Mouse (Mus musculus): Measurements from ENCODE around the gene Gm10320. TPM values are rescaled to one million over a fixed set of nuclear protein-coding genes. Genes with fewer than 3 reads are reported as not detected.

Gene Gm10320
- polyA plus RNA-seq, 1 experiment from 2014 or later = 1.3 TPM

GRCm38 (mm10) chr13:98461467-98461866 is 30.3 kb downstream of the Gm10320 start:
- Histone ChIP-seq H3K27ac (replicated peaks) (no peak overlapping the region), H3K9me3 (replicated peaks) (no peaks in the 10 kb centered on the region), H3K27me3 (no peaks in the 10 kb centered on the region), H3K9ac (no peak overlapping the region), H3K4me3 (replicated peaks) (no peak overlapping the region), H3K36me3 (replicated peaks) (no peaks in the 10 kb centered on the region), H3K4me2 (no peak overlapping the region), H3K4me1 (replicated peaks) (no peaks in the 10 kb centered on the region)
- ATAC-seq (ENCODE audit: insufficient read depth) = no peak
- 55% methylated on average over 4 of the region's 4 CpGs for WGBS (ENCODE audit: insufficient replicate concordance)

DNA sequence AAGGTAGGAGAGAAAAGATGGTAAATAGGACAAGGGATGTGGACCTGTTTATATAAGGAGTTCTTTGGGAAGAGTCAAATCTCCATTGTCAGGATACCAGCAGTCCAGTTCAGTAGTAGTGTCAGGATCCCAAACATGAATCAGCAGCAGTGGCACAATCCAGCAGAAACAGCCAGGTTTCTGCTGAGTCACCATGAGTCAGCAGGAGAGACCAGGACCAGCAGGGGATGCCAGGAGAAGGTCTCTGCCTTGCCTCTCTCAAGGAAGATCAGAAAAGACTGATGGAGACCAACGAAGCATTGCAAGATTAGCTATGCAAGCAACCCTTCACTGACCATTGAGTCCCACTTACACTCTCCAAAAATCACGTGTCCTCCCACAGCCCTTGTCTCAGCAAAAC is 35.4 kb downstream of the Gm10320 start:
- H3K27ac ChIP-seq (replicated peaks) = no peak overlapping the region
- H3K36me3 ChIP-seq (replicated peaks) = no peaks in the 10 kb centered on the region
- no peak for ATAC-seq (ENCODE audit: insufficient read depth)
- H3K9ac ChIP-seq = no peak overlapping the region
- 48% methylated on average over 2 of the region's 2 CpGs for WGBS (ENCODE audit: insufficient replicate concordance)
- no peaks in the 10 kb centered on the region for H3K4me1 ChIP-seq (replicated peaks)
- H3K4me2 ChIP-seq = no peak overlapping the region
- no peaks in the 10 kb centered on the region for H3K9me3 ChIP-seq (replicated peaks)
- no peak overlapping the region for H3K4me3 ChIP-seq (replicated peaks)
- H3K27me3 ChIP-seq = no peaks in the 10 kb centered on the region

GRCm38 (mm10) chr13:98455646-98456045 is 36.2 kb downstream of the Gm10320 start:
- ATAC-seq (ENCODE audit: insufficient read depth) = no peak
- Histone ChIP-seq H3K36me3 (replicated peaks) (no peaks in the 10 kb centered on the region), H3K4me2 (no peak overlapping the region), H3K9me3 (replicated peaks) (no peaks in the 10 kb centered on the region), H3K27ac (replicated peaks) (no peak overlapping the region), H3K9ac (no peak overlapping the region), H3K4me1 (replicated peaks) (no peaks in the 10 kb centered on the region), H3K27me3 (no peaks in the 10 kb centered on the region), H3K4me3 (replicated peaks) (no peak overlapping the region)
- WGBS (ENCODE audit: insufficient replicate concordance) = 72% methylated on average over 10 of the region's 10 CpGs

GRCm38 (mm10) chr13:98454224-98454967 is 37.4 kb downstream of the Gm10320 start:
- no peak overlapping the region for H3K4me2 ChIP-seq
- H3K36me3 ChIP-seq (replicated peaks) = no peaks in the 10 kb centered on the region
- H3K4me1 ChIP-seq (replicated peaks) = no peaks in the 10 kb centered on the region
- H3K9me3 ChIP-seq (replicated peaks) = no peaks in the 10 kb centered on the region
- no peak overlapping the region for H3K27ac ChIP-seq (replicated peaks)
- 61% methylated on average over 12 of the region's 12 CpGs for WGBS (ENCODE audit: insufficient replicate concordance)
- H3K27me3 ChIP-seq = no peaks in the 10 kb centered on the region
- no peak overlapping the region for H3K9ac ChIP-seq
- H3K4me3 ChIP-seq (replicated peaks) = no peak overlapping the region
- ATAC-seq (ENCODE audit: insufficient read depth) = no peak

DNA sequence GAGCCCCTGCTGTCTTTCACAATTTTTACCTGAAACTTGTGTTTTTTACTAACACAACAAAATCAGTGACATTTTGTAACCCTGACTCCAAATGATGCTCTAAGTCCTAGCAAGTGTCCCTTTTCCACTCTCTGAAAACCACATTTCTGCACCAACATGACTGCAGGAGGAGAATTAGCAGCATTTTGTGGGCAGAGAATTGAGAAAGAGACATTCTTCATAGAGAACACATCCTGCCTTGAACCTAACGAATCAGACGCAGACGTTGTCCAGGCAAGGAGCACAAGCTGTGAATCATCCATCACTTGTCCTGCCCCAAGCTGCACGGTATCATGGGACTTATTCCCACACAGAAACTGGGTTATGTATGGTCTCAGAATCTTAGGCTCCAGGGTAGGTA is 38.7 kb downstream of the Gm10320 start:
- no peak overlapping the region for H3K4me3 ChIP-seq (replicated peaks)
- H3K4me1 ChIP-seq (replicated peaks) = no peaks in the 10 kb centered on the region
- no peaks in the 10 kb centered on the region for H3K27me3 ChIP-seq
- no peaks in the 10 kb centered on the region for H3K36me3 ChIP-seq (replicated peaks)
- no peaks in the 10 kb centered on the region for H3K9me3 ChIP-seq (replicated peaks)
- no peak overlapping the region for H3K27ac ChIP-seq (replicated peaks)
- WGBS (ENCODE audit: insufficient replicate concordance) = 66% methylated on average over 4 of the region's 4 CpGs
- H3K4me2 ChIP-seq = no peak overlapping the region
- no peak for ATAC-seq (ENCODE audit: insufficient read depth)
- H3K9ac ChIP-seq = no peak overlapping the region

- no peak for ATAC-seq (ENCODE audit: insufficient read depth)
- Histone ChIP-seq H3K4me3 (replicated peaks) (no peak overlapping the region), H3K36me3 (replicated peaks) (no peaks in the 10 kb centered on the region), H3K9me3 (replicated peaks) (no peaks in the 10 kb centered on the region), H3K27me3 (no peaks in the 10 kb centered on the region), H3K9ac (no peak overlapping the region), H3K4me2 (no peak overlapping the region), H3K4me1 (replicated peaks) (no peaks in the 10 kb centered on the region), H3K27ac (replicated peaks) (no peak overlapping the region)
Observed at GRCm38 (mm10) chr13:98448696-98449095, 43.1 kb downstream of the Gm10320 start.

DNA sequence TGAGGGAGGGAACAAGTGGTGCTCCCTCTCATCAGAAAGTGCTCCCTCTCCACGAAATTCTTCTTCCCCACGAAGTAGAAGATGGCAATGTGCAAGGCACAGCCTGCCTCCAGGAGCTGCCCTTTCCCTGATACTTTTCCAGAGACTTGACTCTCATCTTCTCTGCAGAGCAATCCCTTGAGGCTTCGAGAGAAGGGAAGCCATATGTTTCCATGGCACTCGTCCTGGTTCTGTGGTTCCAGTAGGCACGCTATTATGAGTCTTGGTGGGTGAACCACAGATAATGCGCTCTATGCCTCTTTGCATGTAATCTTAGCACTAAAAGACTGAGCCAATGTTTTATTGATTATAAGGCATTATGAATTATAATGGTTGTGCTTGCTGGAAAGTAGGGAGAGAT is 44.1 kb downstream of the Gm10320 start:
- no peak overlapping the region for H3K9ac ChIP-seq
- WGBS (ENCODE audit: insufficient replicate concordance) = 62% methylated on average over 6 of the region's 6 CpGs

GRCm38 (mm10) chr13:98445391-98446125 is 46.2 kb downstream of the Gm10320 start:
- no peak for ATAC-seq (ENCODE audit: insufficient read depth)
- Histone ChIP-seq H3K9me3 (replicated peaks) (no peaks in the 10 kb centered on the region), H3K9ac (no peak overlapping the region), H3K27ac (replicated peaks) (no peak overlapping the region), H3K4me1 (replicated peaks) (no peaks in the 10 kb centered on the region), H3K36me3 (replicated peaks) (no peaks in the 10 kb centered on the region), H3K4me3 (replicated peaks) (no peak overlapping the region), H3K4me2 (no peak overlapping the region), H3K27me3 (no peaks in the 10 kb centered on the region)
- WGBS (ENCODE audit: insufficient replicate concordance) = 59% methylated on average over 7 of the region's 7 CpGs

More for the DNA sequence above, 44.1 kb downstream of the Gm10320 start:
- Histone ChIP-seq H3K27ac (replicated peaks) (no peak overlapping the region), H3K4me3 (replicated peaks) (no peak overlapping the region), H3K9me3 (replicated peaks) (no peaks in the 10 kb centered on the region), H3K36me3 (replicated peaks) (no peaks in the 10 kb centered on the region), H3K4me2 (no peak overlapping the region), H3K27me3 (no peaks in the 10 kb centered on the region), H3K4me1 (replicated peaks) (no peaks in the 10 kb centered on the region)
- no peak for ATAC-seq (ENCODE audit: insufficient read depth)

DNA sequence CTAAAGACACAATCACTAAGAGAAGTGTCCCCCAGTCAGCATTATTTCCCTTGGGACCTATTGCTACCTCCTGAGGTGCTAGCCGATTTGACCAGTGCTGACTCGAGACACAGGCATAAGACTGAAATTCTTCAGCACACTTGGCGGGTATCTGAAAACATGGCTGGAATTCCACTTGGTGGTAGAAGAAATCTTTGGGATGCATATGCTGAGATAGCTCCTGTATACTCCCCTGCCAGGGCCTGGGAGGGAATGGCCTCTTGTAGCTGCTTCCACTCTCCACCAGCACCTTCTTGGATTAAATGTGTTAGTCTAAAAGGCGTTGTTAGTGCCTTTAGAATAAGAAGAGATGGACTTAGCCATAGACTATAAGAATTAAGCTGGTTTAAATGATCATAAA is 50.8 kb downstream of the Gm10320 start:
- Histone ChIP-seq H3K27ac (replicated peaks) (no peak overlapping the region), H3K4me2 (no peak overlapping the region), H3K27me3 (0 out of 2 replicates have a peak, but pooled peaks cover 3% of the 10 kb centered on the region), H3K36me3 (replicated peaks) (no peaks in the 10 kb centered on the region), H3K4me1 (replicated peaks) (no peaks in the 10 kb centered on the region), H3K4me3 (replicated peaks) (no peak overlapping the region), H3K9ac (no peak overlapping the region), H3K9me3 (replicated peaks) (no peaks in the 10 kb centered on the region)
- WGBS (ENCODE audit: insufficient replicate concordance) = 65% methylated on average over 4 of the region's 4 CpGs
- no peak for ATAC-seq (ENCODE audit: insufficient read depth)

GRCm38 (mm10) chr13:98440293-98440952 is 51.4 kb downstream of the Gm10320 start:
- no peak overlapping the region for H3K4me2 ChIP-seq
- H3K9me3 ChIP-seq (replicated peaks) = no peaks in the 10 kb centered on the region
- no peaks in the 10 kb centered on the region for H3K36me3 ChIP-seq (replicated peaks)
- ATAC-seq (ENCODE audit: insufficient read depth) = no peak
- H3K4me3 ChIP-seq (replicated peaks) = no peak overlapping the region
- no peaks in the 10 kb centered on the region for H3K4me1 ChIP-seq (replicated peaks)
- H3K27me3 ChIP-seq = 0 out of 2 replicates have a peak, but pooled peaks cover 3% of the 10 kb centered on the region
- WGBS (ENCODE audit: insufficient replicate concordance) = 41% methylated on average over 13 of the region's 13 CpGs
- H3K27ac ChIP-seq (replicated peaks) = no peak overlapping the region
- no peak overlapping the region for H3K9ac ChIP-seq
